Mouse (Mus musculus) liver, embryonic 14.5 days (tissue): ENCODE data around the gene Hydin.

Experiments
- CTCF ChIP-seq: IDR thresholded peaks from 2 replicates; pipeline ENCODE4 v1.5.1; 2016; ENCODE audit warnings: antibody characterized with exemption, low read depth, control low read depth
- EP300 ChIP-seq: IDR thresholded peaks from 2 replicates; pipeline ENCODE4 v1.6.1; 2016; ENCODE audit warnings: antibody characterized with exemption, low read depth

- TF ChIP-seq CTCF = peak; percentile 2; the same call in 1 of the 2 replicates
- no peak for TF ChIP-seq EP300
These were observed 106.9 kb downstream of the Hydin start for GRCm38 (mm10) chr8:110373695-110374094.
